ENCODE assay signal across 9 mouse cellular contexts in genomic region chr13:75236424-75236823, GRCm38 (mm10).
A peak's percentile ranks its signal among the peaks of the same experiment; 100 is the strongest.
DNase-seq lines count a peak whose midpoint lies in the region; ATAC-seq lines count a peak whose summit lies in the region.
"Had no signal": no experiment of that assay in that cellular context is flagged by ENCODE, and none has a peak within 500 bp of the region (broad histone marks: within the 10 kb centered on the region; RNA-seq: fewer than 3 reads in every experiment).

No protein-coding gene starts in this region.

- intact Hi-C loops in heart, postnatal 10 days (cut with DNase I) = no loop called here

- ATAC-seq in lung, embryonic 16.5 days (ENCODE audit: low read depth) = 0 out of 2 replicates have a peak, but pooled peaks have one; percentile 54
- peak; percentile 90; the same call in 1 of the 2 replicates for ATAC-seq in limb, embryonic 13.5 days (ENCODE audit: low FRiP score, low read depth)

- peak; percentile 79 to 85 for DNase-seq in cerebellum, postnatal 14 days
- no peak for DNase-seq in cerebellum, adult 11-12 months
- no peak for DNase-seq in lung, postnatal 25 days (ENCODE audit: low spot score)
- DNase-seq in heart, postnatal 10 days = peak; percentile 18 to 27
- no peak for DNase-seq in gastrocnemius, postnatal 25 days
- DNase-seq in embryo, embryonic 10 days (ENCODE audit: low spot score) = no peak

- no peak overlapping the region for H3K27ac ChIP-seq in lung, embryonic 16.5 days (ENCODE audit: low read length)
- no peak overlapping the region for H3K27ac ChIP-seq in limb, embryonic 13.5 days
- H3K27ac ChIP-seq: limb, embryonic 15.5 days had no signal

- no peaks in the 10 kb centered on the region for H3K9me3 ChIP-seq in lung, embryonic 16.5 days (ENCODE audit: control insufficient read depth, low read length)
- no peaks in the 10 kb centered on the region for H3K9me3 ChIP-seq in limb, embryonic 13.5 days
- H3K9me3 ChIP-seq: limb, embryonic 15.5 days had no signal

- no peaks in the 10 kb centered on the region for H3K36me3 ChIP-seq in lung, embryonic 16.5 days (ENCODE audit: control insufficient read depth, insufficient read depth, low read length)
- H3K36me3 ChIP-seq in limb, embryonic 13.5 days = no peaks in the 10 kb centered on the region
- H3K36me3 ChIP-seq: limb, embryonic 15.5 days had no signal

- WGBS in lung, embryonic 16.5 days = 61% methylated on average over 2 of the region's 2 CpGs
- 43% methylated on average over 2 of the region's 2 CpGs for WGBS in limb, embryonic 13.5 days

- H3K27me3 ChIP-seq in lung, embryonic 16.5 days (ENCODE audit: control insufficient read depth, insufficient read depth, low read depth, low read length) = no peaks in the 10 kb centered on the region
- no peaks in the 10 kb centered on the region for H3K27me3 ChIP-seq in limb, embryonic 13.5 days
- H3K27me3 ChIP-seq: limb, embryonic 15.5 days had no signal

- H3K4me2 ChIP-seq in lung, embryonic 16.5 days (ENCODE audit: low read depth, low read length) = no peak overlapping the region
- H3K4me2 ChIP-seq in limb, embryonic 13.5 days (replicated peaks) = no peak overlapping the region
- H3K4me2 ChIP-seq: limb, embryonic 15.5 days had no signal

- H3K4me1 ChIP-seq in lung, embryonic 16.5 days (replicated peaks; ENCODE audit: control insufficient read depth, insufficient read depth, low read length) = no peaks in the 10 kb centered on the region
- H3K4me1 ChIP-seq in limb, embryonic 13.5 days = no peaks in the 10 kb centered on the region
- H3K4me1 ChIP-seq: limb, embryonic 15.5 days had no signal

- no peak overlapping the region for H3K9ac ChIP-seq in lung, embryonic 16.5 days (ENCODE audit: low read length)
- H3K9ac ChIP-seq in limb, embryonic 13.5 days = no peak overlapping the region
- H3K9ac ChIP-seq: limb, embryonic 15.5 days had no signal

- H3K4me3 ChIP-seq in lung, embryonic 16.5 days (ENCODE audit: low read length) = no peak overlapping the region
- no peak overlapping the region for H3K4me3 ChIP-seq in limb, embryonic 13.5 days
- H3K4me3 ChIP-seq: limb, embryonic 15.5 days had no signal

Comparison
In these comparisons a context has a peak if more than half of its experiments do, and no peak if none do; other contexts are left out.
1. DNase-seq: peak in cerebellum, postnatal 14 days (2 of 2) and heart, postnatal 10 days (2 of 2); none in cerebellum, adult 11-12 months (single experiment), lung, postnatal 25 days (single experiment), gastrocnemius, postnatal 25 days (single experiment) and embryo, embryonic 10 days (single experiment).